Mouse (Mus musculus) embryo, embryonic 9.5 days (tissue): ENCODE results near the gene Prr5l.

Experiments
- DNase-seq: peaks from one replicate; pipeline ENCODE4 v3.0.0-alpha.2; 2017; ENCODE audit errors: extremely low spot score

Gene Prr5l

DNA sequence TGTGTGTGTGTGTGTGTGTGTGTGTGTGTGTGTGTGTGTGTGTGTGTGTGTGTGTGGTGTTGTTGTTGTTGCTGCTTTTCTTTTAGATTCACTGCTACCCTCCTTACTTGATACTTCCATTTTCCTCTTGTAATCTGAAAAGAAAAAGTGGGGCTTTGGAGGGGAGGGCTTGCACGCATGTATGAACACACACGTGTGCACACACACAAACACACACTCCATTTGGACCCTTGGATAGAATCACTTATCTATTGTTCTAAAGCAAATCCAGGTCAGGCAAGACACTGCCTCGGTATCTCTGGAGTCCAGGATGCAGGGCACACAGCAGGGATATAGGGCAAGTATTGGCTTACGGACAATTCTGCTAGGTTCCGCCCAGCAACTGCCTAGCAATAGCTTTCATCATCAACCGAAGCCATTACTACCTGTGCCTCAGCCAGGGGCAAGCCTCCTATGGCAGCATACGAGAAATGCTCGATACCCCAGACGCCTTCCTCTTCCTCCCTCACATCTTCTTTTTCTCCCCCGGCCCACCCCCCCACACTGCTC lies 159.4 kb downstream of the Prr5l start:
- DNase-seq, result no peak

DNA sequence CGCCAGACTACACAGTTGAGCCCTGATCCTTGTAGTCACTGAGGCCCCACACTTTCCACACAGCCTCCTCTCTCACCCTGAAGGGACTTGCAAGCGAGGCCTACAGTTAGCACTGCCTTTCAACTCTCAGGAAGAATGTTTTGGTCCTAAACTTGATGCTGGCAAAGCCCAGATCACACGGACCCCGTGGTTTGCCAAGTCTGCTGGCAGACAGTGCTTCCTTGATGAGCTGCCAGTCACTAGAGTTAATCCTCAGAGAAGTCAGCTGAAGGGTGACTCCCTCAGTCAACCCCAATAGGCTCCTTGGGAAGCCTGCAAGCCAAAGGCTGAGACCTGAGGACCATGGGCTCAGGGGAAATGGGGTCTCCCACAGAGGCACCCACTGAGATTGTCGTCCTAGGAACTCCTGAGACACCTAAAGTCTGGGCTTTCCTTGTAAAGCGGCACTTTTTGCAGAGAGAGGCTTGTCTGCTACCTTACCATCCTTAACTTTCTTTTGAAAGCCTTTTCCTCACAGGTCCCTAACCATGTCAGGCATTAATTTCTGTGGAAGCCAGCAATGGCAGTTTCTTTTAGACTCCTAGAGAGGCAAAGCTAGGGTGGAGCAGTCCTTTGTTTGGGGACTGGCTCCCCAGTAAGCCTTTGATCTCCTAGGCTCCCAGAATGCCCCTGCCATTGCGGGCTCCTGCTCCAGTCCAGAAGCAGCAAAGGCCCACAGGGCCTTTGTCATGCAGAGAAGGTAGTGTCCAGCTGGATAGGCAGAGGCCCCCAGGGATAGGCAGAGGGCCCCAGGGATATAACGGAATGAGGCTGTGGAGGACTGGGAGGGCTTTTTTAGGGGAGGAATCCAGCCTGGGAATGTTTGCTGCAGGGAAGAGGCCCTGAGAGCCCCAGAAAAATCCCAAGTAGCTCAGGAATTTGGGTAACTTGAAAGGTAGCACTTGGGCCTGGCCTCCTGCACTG lies 160.2 kb downstream of the Prr5l start:
- peak; percentile 74 for DNase-seq

DNA sequence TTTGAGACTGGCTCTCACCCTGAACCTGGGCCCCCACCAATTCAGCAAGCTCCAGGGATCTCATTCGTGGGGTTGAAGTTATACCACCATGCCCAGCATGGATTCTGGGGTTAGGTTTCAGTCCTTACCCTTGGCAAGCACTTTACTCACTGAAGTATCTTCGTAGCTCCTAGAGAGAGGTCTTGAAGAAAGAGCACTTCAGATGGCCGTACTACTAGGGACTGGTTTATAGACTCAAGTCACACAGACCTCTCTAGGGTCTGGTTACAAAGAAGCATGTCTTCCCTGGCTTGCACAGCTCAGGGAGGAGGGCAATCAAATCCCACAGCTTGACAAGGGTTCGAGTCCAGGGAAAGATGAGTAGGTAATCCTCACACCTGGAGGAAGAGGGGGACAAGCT lies 161.0 kb downstream of the Prr5l start:
- DNase-seq, result no peak

DNA sequence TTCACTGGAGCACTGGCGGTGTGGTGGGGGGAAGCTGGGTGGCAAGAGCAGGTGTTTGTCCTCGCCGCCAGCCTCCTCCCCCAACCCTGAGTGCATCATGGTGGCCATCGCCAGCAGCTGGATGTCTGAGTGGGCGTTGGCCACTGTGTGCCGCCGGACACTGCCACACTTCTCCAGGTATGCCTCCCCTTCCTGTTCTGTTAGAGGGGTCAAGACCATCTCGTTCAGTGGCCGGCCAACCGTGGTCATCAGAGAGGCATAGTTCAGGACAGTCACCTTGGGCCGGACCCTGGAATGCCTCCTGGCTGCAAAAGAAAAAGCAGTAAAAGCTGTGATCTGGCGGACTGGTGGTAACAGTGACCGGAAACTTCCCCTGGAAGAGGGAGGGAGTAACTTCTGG lies 165.7 kb downstream of the Prr5l start:
- no peak for DNase-seq

DNA sequence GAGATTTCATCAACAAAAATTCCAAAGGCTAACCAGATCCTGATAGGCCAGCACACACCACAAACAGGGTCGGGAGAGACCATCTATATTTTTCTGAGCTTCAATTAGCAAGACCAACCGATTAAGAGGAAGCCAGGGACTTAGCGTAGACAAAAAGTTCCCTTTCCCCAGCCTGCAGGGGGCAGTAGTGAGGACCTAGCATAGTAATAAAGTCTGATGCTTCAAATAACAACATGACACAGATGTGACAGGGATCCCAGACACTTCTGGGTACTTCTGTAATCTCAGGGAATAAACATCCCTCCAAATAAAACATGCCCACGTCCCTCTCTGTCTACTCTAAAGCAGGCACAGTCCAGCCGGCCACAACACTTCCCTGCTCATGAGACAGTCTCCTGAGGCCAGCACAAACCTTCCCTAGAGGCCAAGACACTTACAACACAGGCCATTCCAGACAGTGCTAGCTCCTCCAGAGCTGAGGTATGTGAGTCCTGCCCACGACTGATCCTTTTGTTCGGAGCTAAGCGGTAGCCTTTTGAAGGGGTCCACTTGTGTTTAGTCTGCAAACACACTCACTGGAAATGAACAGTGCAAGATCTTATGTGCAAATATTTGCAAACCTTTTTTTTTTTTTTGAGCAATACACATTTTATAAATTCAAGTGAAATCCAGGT lies 167.0 kb downstream of the Prr5l start:
- no peak for DNase-seq

DNA sequence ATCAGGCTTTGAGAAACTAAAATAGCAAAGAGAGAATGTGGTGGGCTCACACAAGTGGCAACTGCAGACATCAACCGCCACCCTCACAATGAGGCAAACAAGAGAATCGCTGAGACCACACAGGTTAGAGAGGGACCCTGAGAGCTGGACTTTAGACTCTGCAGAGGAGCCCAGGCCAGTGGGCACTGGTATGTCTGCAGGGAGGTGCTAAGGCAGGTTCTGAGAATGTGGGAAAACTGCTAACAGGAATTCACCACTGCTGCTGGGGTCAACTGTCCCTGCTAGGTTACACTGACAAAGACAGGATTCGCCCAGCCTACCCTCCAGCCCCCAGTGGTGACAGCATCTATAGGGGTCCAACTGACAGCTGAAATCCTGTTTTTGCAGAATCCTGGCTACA lies 171.2 kb downstream of the Prr5l start:
- no peak for DNase-seq

DNA sequence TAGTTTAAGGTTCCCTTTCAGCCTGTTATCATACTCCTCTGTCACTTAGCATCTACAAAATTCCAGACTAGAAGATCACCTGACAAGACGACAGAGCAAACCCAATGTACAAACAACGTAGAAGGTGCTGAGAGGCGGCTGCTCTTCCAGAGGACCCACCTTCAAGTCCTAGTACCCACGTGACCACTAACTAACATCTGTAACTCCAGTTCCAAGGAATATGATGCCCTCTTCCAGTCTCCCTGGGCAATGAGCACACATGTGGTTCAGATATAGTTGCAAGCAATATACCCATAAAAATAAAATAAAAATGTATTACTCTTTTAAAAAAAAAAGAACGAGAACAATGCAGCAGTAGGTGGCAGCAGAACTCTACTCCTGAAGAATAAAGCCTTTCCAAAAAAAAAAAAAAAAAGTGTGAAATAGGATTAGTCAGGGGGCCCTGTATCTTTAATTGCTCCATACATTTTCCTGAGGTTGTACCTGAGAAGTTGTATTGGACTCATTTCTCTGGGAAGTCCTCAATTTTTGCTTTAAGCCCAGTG lies 176.8 kb downstream of the Prr5l start:
- peak; percentile 21 for DNase-seq

DNA sequence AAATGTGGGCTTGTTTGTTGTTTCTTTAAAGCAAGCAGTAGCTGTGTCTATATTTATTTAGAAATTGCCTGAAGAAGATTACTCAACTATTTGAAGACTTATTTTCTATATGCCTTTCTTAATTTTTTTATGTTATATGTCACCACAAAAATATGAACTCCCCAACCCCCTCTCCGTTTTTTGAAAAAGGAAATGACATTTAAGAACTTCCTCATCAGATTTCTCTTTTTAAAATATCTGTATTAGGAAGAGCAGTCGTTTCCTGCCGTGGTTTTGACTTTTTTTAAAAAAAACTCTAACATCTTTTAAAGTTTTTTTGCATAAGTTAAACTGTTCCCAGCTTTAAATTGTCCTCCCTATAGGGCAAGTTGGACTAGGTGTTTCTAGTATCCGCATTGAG lies 183.5 kb downstream of the Prr5l start:
- DNase-seq, result no peak

DNA sequence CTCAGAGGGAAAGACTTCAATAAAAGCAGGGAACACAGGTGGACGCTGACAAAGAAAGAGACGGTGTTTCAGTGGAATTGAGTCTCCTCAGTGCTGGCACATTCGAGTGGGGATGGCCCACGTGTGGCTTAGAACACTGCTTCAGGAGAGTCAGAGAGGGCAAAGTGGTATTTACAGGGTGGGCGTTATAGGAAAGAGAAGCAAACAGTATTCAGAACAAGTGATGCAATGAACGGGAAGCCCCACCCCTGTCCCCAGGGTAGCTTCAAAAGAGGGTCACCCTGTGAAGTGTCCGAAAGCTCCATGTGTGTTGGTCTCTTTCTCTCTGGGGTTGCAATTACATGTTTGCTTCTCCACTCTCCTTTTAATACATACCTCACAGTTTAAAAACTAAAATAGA lies 187.2 kb downstream of the Prr5l start:
- no peak for DNase-seq

DNA sequence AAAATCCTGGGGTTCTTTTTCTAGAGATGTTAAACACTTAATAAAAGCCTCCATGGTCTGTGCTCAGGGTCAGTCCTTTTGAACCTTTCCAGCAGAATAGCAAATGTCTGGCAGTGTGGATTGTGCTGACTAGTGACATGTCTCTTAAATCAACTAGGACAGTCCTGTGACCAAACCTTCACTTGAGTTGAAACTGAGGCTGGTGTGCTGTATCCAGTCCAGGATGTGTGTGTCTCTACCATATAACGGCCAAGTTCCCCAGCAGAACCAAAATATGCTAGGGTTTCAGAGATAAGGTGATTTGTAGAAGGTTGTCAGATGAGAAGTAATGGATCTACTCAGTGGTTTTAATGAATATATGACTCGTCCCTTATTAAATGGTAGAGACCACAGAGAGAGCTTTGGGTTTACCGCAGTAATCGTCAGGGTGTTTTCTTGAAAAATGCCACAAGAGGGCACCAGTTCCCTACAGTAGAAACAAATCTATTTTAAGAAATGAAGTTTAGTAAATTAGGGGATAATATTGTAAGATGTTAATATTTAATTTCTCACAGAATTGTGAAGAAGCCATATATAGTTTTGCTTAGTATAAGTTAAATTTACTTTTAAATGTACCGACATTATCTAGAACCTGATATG lies 189.1 kb downstream of the Prr5l start:
- DNase-seq, result peak; percentile 9

DNA sequence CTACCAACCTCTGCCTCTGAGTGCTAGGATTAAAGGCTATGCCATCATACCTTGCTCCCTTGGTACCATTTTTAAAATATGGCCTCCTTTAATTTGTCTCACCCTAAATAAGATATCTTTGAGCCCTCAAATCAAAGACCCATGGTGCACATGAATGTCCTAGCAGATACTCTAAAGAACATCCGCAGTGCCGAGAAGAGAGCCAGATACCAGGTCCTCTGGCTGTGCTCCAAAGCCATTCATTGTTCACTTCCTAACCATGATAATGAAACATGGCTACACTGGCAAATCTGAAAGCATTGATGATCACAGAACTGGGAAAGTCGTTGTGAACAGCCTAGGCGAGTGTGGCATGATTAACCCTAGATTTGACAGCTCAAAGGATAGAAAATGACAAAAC lies 189.8 kb downstream of the Prr5l start:
- no peak for DNase-seq

DNA sequence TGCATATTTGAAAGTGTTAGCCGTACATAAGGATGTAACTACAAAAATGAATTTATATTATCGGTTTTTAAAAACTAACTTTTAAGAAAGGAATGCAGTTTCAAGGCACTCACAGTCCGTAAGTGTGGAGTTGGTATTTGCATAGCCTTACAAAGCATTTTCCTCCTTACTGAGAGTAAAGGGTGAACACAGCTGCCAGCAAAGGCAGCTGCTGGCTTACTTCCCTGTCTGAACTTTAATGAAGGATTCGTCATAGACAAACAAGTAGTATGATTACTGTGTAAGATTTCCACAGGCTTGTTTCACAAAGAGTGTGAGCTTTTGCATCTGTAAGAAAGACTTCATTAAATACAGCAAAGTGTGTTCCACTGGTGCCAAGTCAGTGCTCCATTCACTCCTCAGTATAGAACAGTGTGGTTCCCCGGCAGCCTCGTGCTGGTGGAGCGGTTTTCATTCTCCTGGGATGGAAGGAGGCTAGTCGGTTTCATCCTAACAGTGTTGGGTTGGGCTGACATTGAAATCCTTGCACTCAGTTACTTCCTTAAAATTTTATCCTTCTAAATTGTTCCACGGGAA lies 192.5 kb downstream of the Prr5l start:
- DNase-seq, result no peak

DNA sequence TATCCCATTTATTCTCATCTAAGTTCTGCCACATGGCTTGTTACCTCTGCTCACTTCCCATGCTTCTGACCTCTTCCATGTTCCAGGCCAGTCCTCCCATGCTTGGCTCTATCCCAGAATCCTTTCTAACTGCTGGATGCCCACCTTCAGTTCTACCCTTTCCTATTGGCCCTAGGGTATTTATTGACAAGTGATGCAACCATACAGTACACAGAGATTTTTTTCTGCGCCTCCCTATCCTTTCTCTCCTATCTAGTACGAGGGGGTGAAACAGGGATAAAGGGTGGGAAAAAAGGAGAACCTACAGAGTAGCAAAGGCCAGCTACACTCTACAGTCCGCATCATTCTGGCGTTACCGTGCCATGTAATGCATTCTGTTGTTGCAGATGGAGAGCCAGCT lies 194.8 kb downstream of the Prr5l start:
- no peak for DNase-seq

DNA sequence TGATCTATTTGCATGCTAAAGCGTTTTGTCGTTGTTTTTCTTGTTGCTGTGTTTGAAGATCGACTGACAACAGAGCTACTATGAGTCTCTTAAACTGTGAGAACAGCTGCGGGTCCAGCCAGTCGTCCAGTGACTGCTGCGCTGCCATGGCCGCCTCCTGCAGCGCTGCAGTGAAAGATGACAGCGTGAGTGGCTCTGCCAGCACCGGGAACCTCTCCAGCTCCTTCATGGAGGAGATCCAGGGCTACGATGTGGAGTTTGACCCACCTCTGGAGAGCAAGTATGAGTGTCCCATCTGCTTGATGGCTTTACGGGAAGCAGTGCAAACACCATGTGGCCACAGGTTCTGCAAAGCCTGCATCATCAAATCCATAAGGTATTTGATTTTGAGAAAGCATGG lies 198.4 kb downstream of the Prr5l start:
- no peak for DNase-seq

DNA sequence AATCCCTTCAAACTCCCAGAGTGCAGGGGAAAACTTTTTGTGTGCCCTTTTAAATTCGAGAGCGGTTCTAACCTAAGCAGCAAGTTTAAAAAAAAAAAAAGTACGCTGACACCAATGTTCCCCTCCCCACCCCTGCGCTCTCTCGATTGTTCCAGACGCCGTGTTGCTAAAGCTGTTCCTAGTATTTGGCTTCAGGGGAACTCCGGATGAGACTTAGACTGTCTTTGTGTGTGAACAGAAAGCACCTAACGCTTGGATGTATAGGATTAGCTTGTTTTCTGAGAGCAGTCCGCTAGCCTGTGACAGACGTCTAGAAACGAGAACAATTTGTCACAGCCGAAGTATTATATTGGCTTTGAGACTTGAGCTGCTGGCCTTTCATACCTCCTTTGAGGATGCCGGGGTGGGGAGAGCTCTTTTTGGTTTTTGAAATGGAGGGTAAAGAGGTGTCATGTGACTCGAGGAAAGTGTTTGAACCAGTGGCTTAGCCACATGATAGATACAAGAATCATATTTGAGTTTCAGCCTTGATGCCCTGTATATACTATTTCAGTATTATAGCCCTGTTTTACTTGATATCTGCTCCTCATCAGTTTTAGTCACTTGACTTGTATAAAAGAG lies 203.6 kb downstream of the Prr5l start:
- DNase-seq, result peak; percentile 20

DNA sequence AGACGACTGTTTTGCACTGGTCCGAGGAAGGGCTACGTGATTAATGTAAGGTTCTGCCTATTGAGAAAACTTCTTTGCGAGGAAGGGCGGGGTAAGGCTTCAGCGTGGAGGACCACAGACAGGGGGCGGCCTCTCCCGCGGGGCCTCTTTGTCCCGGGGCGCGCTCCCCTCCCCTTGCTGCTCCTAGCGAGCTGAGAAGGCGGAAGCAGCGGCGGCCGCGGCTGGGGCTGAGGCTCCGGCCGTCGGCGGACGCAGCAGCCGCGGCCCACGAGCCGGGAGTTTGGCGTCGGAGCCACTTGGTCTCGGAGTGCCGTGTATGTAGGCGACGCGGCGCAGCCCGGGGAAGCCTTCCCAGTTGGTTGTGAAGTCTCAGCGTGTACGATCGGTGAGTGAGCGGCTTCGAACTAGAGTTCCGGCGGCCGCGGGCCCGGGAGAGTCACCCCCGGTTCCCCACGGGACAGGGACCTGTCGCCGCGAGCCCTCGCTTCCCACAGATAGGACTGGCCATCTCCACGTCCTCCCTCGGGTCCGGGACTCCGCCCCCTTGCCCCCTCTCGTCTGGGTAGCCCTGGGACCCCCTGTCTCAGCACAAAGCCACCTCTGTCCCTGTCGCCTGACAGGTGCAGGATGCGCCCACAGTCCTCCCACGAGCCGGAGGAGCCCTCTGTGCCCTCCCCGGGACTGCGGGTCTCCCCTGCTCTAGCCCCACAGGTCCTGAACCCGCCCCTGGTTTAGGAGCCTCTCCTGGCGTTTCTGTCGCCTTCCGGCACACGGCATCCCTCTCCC lies 204.4 kb downstream of the Prr5l start, which contains the start of gene Traf6:
Traf6 (plus strand) TSS at position 194 of the 786 bp plus-strand sequence.
- peak; percentile 90 for DNase-seq

DNA sequence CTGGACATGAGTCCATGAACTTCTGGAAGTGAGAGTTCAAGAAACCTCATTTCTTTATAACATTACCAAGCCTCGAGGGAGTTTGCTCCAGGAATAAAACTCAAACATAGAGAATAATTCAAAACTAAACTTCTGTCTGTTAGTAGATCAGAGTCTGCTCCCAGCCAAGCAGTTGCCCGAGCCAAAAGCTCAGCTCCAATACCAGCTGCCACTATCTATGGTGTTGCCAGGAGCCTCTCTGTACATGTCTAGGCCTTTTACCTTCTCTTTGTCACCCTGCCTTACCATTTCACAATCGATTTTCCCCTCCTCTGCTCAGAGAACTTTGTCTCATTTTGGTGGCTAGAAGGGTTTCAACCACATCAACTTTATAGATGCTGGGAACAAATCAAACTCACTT lies 209.3 kb downstream of the Prr5l start:
- no peak for DNase-seq

DNA sequence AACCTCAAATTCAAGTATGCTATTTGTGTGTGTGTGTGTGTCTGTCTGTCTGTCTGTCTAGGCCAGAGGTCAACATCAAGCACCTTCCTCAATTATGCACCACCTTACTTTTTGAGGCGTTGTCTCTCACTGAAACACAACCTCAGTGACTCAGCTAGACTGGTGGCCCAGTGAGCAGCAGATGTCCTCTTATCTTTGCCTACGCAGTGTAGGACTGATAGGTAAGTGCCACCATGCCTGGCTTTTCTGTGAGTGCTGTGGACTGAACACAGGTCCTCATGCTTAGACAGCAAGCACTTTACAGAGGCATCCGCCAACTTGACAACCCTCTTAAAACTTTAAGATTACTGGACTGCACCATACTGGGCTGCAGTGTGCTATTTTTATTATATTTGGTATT lies 214.1 kb downstream of the Prr5l start:
- DNase-seq, result no peak

DNA sequence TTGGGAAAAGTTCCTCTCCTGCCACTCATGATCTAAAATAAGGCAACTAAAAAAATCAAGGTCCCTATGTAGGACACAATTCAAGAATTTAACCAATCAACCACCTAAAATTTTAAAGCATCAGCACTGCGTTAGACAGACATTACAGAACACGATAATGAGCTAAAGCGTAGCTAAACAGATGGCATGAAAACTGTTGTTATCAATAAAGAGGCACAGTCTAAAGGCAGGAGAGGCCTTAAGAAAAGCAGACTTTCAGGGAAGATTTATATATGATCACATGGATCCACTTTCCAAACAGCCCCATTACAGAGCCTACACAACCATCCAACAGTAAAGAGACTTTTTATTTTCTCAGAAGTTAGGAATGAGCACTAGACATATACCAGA lies 217.1 kb downstream of the Prr5l start:
- DNase-seq, result no peak

DNA sequence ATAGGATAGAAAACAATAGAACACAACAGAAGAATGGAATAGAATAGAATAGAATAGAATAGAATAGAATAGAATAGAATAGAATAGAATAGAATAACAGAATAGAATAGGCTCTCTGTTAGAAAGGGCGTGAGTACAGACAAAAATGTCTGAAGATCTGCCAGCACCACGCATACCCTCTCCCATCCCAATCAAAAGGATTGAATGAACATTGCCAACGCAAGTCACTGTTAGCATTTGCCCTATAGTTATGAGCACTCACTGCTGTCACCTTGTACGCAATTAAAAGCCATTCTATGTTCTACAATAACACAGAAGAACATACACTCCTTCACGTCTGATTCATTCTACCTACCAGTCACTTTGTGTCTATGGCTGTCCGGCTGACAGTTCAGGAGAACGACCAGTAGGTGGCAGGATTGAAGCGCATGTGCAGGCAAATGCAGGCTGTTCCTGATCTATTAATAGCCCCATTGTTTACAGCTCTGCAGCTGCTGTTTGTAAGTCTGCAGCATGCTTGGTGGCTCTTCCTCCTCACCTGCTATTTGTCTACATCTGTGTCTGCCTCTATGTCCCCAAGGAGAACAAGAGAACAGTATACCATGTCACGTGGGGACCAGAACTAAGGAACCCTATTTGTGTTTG lies 217.6 kb downstream of the Prr5l start:
- DNase-seq, result peak; percentile 77
